ENCODE assay signal across 11 mouse cellular contexts in genomic region chr4:53905537-53905936, GRCm38 (mm10).
DNase-seq lines count a peak whose midpoint lies in the region; ATAC-seq and TF ChIP-seq lines count a peak whose summit lies in the region.
"Had no signal": no experiment of that assay in that cellular context is flagged by ENCODE, and none has a peak within 500 bp of the region (broad histone marks: within the 10 kb centered on the region; RNA-seq: fewer than 3 reads in every experiment).

No protein-coding gene starts in this region.

- WGBS in forebrain, embryonic 14.5 days = 41% methylated on average over 6 of the region's 6 CpGs
- 41% methylated on average over 6 of the region's 6 CpGs for WGBS in forebrain, embryonic 16.5 days
- 29% methylated on average over 6 of the region's 6 CpGs for WGBS in liver, embryonic 14.5 days (ENCODE audit: insufficient replicate concordance)
- 39% methylated on average over 6 of the region's 6 CpGs for WGBS in liver, embryonic 11.5 days
- WGBS in embryonic facial prominence, embryonic 12.5 days = 35% methylated on average over 6 of the region's 6 CpGs

- H3K4me2 ChIP-seq in forebrain, embryonic 14.5 days (ENCODE audit: low read length) = no peak overlapping the region
- no peak overlapping the region for H3K4me2 ChIP-seq in forebrain, embryonic 16.5 days (ENCODE audit: low read length)
- H3K4me2 ChIP-seq in liver, embryonic 14.5 days (ENCODE audit: low read depth) = no peak overlapping the region
- H3K4me2 ChIP-seq in liver, embryonic 11.5 days = no peak overlapping the region
- no peak overlapping the region for H3K4me2 ChIP-seq in CH12.LX (ENCODE audit: insufficient read depth, low read depth, poor library complexity, severe bottlenecking)
- no peak overlapping the region for H3K4me2 ChIP-seq in embryonic facial prominence, embryonic 12.5 days (replicated peaks)
- H3K4me2 ChIP-seq: embryonic facial prominence, embryonic 15.5 days had no signal

- TF ChIP-seq RAD21 in CH12.LX (IDR thresholded peaks at IDR 0.05; ENCODE audit: low read depth, low read length) = peak; percentile 74

- H3K79me2 ChIP-seq in CH12.LX (replicated peaks; ENCODE audit: control insufficient read depth, extremely low read depth, insufficient read depth, poor library complexity, severe bottlenecking) = no peaks in the 10 kb centered on the region

- H3K27ac ChIP-seq in forebrain, embryonic 14.5 days (ENCODE audit: low read depth, low read length) = no peak overlapping the region
- H3K27ac ChIP-seq in forebrain, embryonic 16.5 days (ENCODE audit: low read length) = no peak overlapping the region
- H3K27ac ChIP-seq in liver, embryonic 14.5 days = no peak overlapping the region
- no peak overlapping the region for H3K27ac ChIP-seq in liver, embryonic 11.5 days (ENCODE audit: low read depth, low read length)
- H3K27ac ChIP-seq in CH12.LX (ENCODE audit: insufficient read depth, low read depth) = no peak overlapping the region
- H3K27ac ChIP-seq in embryonic facial prominence, embryonic 12.5 days = no peak overlapping the region
- H3K27ac ChIP-seq: embryonic facial prominence, embryonic 15.5 days had no signal

- no peak overlapping the region for H3K9ac ChIP-seq in forebrain, embryonic 14.5 days (ENCODE audit: low read length)
- H3K9ac ChIP-seq in forebrain, embryonic 16.5 days (replicated peaks; ENCODE audit: low read depth, low read length) = no peak overlapping the region
- no peak overlapping the region for H3K9ac ChIP-seq in liver, embryonic 14.5 days (replicated peaks)
- no peak overlapping the region for H3K9ac ChIP-seq in liver, embryonic 11.5 days (ENCODE audit: low read depth, low read length)
- H3K9ac ChIP-seq in CH12.LX (ENCODE audit: insufficient read depth, low read depth) = no peak overlapping the region
- no peak overlapping the region for H3K9ac ChIP-seq in embryonic facial prominence, embryonic 12.5 days
- H3K9ac ChIP-seq: embryonic facial prominence, embryonic 15.5 days had no signal

- dilution Hi-C loops in CH12.LX (cut with MboI; ENCODE audit: extremely low pct_ligation_motif_present, extremely low pct_unique_long_range_greater_than_20kb, low sequenced_read_pairs) = no loop called here

- TF ChIP-seq POLR2A in CH12.LX (IDR thresholded peaks at IDR 0.05; ENCODE audit: low read depth, low read length) = no peak

- in situ Hi-C loops in CH12.LX (cut with MboI; ENCODE audit: low pct_ligation_motif_present, low pct_unique_long_range_greater_than_20kb, low sequenced_read_pairs) = no loop called here

- ATAC-seq in forebrain, embryonic 14.5 days = no peak
- ATAC-seq in forebrain, embryonic 16.5 days = no peak
- no peak for ATAC-seq in liver, embryonic 14.5 days (ENCODE audit: insufficient read depth)
- ATAC-seq in liver, embryonic 11.5 days (replicated peaks; ENCODE audit: low FRiP score) = no peak
- 0 out of 2 replicates have a peak, but pooled peaks have one; percentile 22 for ATAC-seq in embryonic facial prominence, embryonic 12.5 days (ENCODE audit: insufficient number of reproducible peaks, insufficient read depth, low FRiP score, low TSS enrichment)
- ATAC-seq in megakaryocyte-erythroid progenitor cell, adult 5-6 weeks (replicated peaks; ENCODE audit: low FRiP score, low TSS enrichment, poor library complexity, severe bottlenecking) = no peak; the same call in 1 of the 2 replicates
- ATAC-seq: hindbrain, embryonic 16.5 days had no signal

- H3K27me3 ChIP-seq in forebrain, embryonic 14.5 days (replicated peaks; ENCODE audit: control insufficient read depth, insufficient read depth, low read length) = no peaks in the 10 kb centered on the region
- no peaks in the 10 kb centered on the region for H3K27me3 ChIP-seq in forebrain, embryonic 16.5 days (replicated peaks; ENCODE audit: control insufficient read depth, insufficient read depth, low read length)
- H3K27me3 ChIP-seq in liver, embryonic 14.5 days (ENCODE audit: control insufficient read depth, insufficient read depth, low read length) = no peaks in the 10 kb centered on the region
- no peaks in the 10 kb centered on the region for H3K27me3 ChIP-seq in liver, embryonic 11.5 days (replicated peaks; ENCODE audit: control insufficient read depth, insufficient read depth, low read length)
- H3K27me3 ChIP-seq in CH12.LX (replicated peaks) = no peaks in the 10 kb centered on the region
- H3K27me3 ChIP-seq in embryonic facial prominence, embryonic 12.5 days = no peaks in the 10 kb centered on the region
- H3K27me3 ChIP-seq: embryonic facial prominence, embryonic 15.5 days had no signal

- TF ChIP-seq CTCF in liver, embryonic 14.5 days (IDR thresholded peaks at IDR 0.05; ENCODE audit: low read depth) = peak; percentile 35; the same call in 1 of the 2 replicates
- TF ChIP-seq CTCF in CH12.LX (conservative IDR thresholded peaks at IDR 0.05 in 1 of 2, IDR thresholded peaks at IDR 0.05 in 1 of 2; ENCODE audit: low read depth in 2 of 2, low read length in 2 of 2) = peak; percentile 80 to 84

- no peaks in the 10 kb centered on the region for H3K4me1 ChIP-seq in forebrain, embryonic 14.5 days (ENCODE audit: control insufficient read depth, insufficient read depth, low read length)
- H3K4me1 ChIP-seq in forebrain, embryonic 16.5 days (replicated peaks; ENCODE audit: control insufficient read depth, insufficient read depth, low read length) = no peaks in the 10 kb centered on the region
- H3K4me1 ChIP-seq in liver, embryonic 14.5 days (replicated peaks; ENCODE audit: control insufficient read depth in 2 of 2, insufficient read depth in 2 of 2, low read length in 1 of 2) = no peaks in the 10 kb centered on the region
- no peaks in the 10 kb centered on the region for H3K4me1 ChIP-seq in liver, embryonic 11.5 days (replicated peaks; ENCODE audit: control insufficient read depth, insufficient read depth, low read length)
- H3K4me1 ChIP-seq in CH12.LX (ENCODE audit: control insufficient read depth in 1 of 2, insufficient read depth in 2 of 2) = peaks cover 16 to 35% of the 10 kb centered on the region in 2 experiments
- no peaks in the 10 kb centered on the region for H3K4me1 ChIP-seq in embryonic facial prominence, embryonic 12.5 days
- H3K4me1 ChIP-seq: embryonic facial prominence, embryonic 15.5 days had no signal

- no peaks in the 10 kb centered on the region for H3K9me3 ChIP-seq in forebrain, embryonic 14.5 days (replicated peaks; ENCODE audit: control insufficient read depth, low read length)
- no peaks in the 10 kb centered on the region for H3K9me3 ChIP-seq in forebrain, embryonic 16.5 days (ENCODE audit: control insufficient read depth, low read length)
- H3K9me3 ChIP-seq in liver, embryonic 14.5 days (ENCODE audit: control insufficient read depth, low read length) = no peaks in the 10 kb centered on the region
- no peaks in the 10 kb centered on the region for H3K9me3 ChIP-seq in liver, embryonic 11.5 days (ENCODE audit: control insufficient read depth, low read length)
- no peaks in the 10 kb centered on the region for H3K9me3 ChIP-seq in CH12.LX (replicated peaks; ENCODE audit: low read length)
- H3K9me3 ChIP-seq in embryonic facial prominence, embryonic 12.5 days = no peaks in the 10 kb centered on the region
- H3K9me3 ChIP-seq: embryonic facial prominence, embryonic 15.5 days had no signal

- no peak for TF ChIP-seq EP300 in liver, embryonic 14.5 days (IDR thresholded peaks at IDR 0.05; ENCODE audit: low read depth)
- no peak for TF ChIP-seq EP300 in CH12.LX (IDR thresholded peaks at IDR 0.05; ENCODE audit: low read length)

- DNase-seq in forebrain, embryonic 14.5 days (ENCODE audit: low spot score) = peak; percentile 12
- DNase-seq in liver, embryonic 14.5 days (ENCODE audit: low read depth in 3 of 3, low spot score in 3 of 3) = no peak
- DNase-seq in liver, embryonic 11.5 days (ENCODE audit: low spot score) = no peak
- DNase-seq in CH12.LX (ENCODE audit: extremely low read depth) = peak; percentile 61
- no peak for DNase-seq in right cerebral cortex, postnatal 4 days
- DNase-seq: thymus, adult 18-20 months had no signal

- H3K4me3 ChIP-seq in forebrain, embryonic 14.5 days (ENCODE audit: low read depth, low read length) = no peak overlapping the region
- no peak overlapping the region for H3K4me3 ChIP-seq in forebrain, embryonic 16.5 days (replicated peaks; ENCODE audit: low read length)
- no peak overlapping the region for H3K4me3 ChIP-seq in liver, embryonic 14.5 days (ENCODE audit: insufficient read depth in 1 of 2, low read depth in 2 of 2, low read length in 2 of 2)
- H3K4me3 ChIP-seq in liver, embryonic 11.5 days (ENCODE audit: low read depth, low read length) = no peak overlapping the region
- H3K4me3 ChIP-seq in CH12.LX (replicated peaks in 1 of 3; ENCODE audit: low read depth in 2 of 3, low read length in 2 of 3, poor library complexity in 1 of 3) = no peak overlapping the region
- H3K4me3 ChIP-seq in embryonic facial prominence, embryonic 12.5 days = no peak overlapping the region
- H3K4me3 ChIP-seq: embryonic facial prominence, embryonic 15.5 days had no signal

- no peaks in the 10 kb centered on the region for H3K36me3 ChIP-seq in forebrain, embryonic 14.5 days (ENCODE audit: control insufficient read depth, insufficient read depth, low read length)
- no peaks in the 10 kb centered on the region for H3K36me3 ChIP-seq in forebrain, embryonic 16.5 days (ENCODE audit: control insufficient read depth, insufficient read depth)
- H3K36me3 ChIP-seq in liver, embryonic 14.5 days (replicated peaks; ENCODE audit: control insufficient read depth, insufficient read depth, low read depth) = no peaks in the 10 kb centered on the region
- H3K36me3 ChIP-seq in liver, embryonic 11.5 days (ENCODE audit: control insufficient read depth, insufficient read depth, low read length) = no peaks in the 10 kb centered on the region
- no peaks in the 10 kb centered on the region for H3K36me3 ChIP-seq in CH12.LX (replicated peaks in 1 of 2; ENCODE audit: control insufficient read depth in 1 of 2, insufficient read depth in 1 of 2, low read length in 1 of 2)
- H3K36me3 ChIP-seq in embryonic facial prominence, embryonic 12.5 days = no peaks in the 10 kb centered on the region
- H3K36me3 ChIP-seq: embryonic facial prominence, embryonic 15.5 days had no signal

TF ChIP-seq in CH12.LX, 34 proteins besides CTCF, POLR2A, EP300 and RAD21 (continues in another document):
- TF ChIP-seq ZMIZ1 (IDR thresholded peaks at IDR 0.05; ENCODE audit: low read depth, low read length) (no peak), PAX5 (IDR thresholded peaks at IDR 0.05; ENCODE audit: low read length) (no peak), SIN3A (IDR thresholded peaks at IDR 0.05; ENCODE audit: low read length) (no peak), MAX (IDR thresholded peaks at IDR 0.05; ENCODE audit: low read length) (peak; percentile 65), BHLHE40 (IDR thresholded peaks at IDR 0.05; ENCODE audit: low read depth, low read length) (no peak), ZNF384 (IDR thresholded peaks at IDR 0.05; ENCODE audit: low read depth, low read length) (no peak), NRF1 (IDR thresholded peaks at IDR 0.05; ENCODE audit: low read depth, low read length) (no peak), MAZ (IDR thresholded peaks at IDR 0.05; ENCODE audit: low read depth, low read length) (no peak), JUND (conservative IDR thresholded peaks at IDR 0.05; ENCODE audit: low read depth, low read length) (no peak), UBTF (IDR thresholded peaks at IDR 0.05; ENCODE audit: low read depth, low read length) (no peak), MEF2A (IDR thresholded peaks at IDR 0.05; ENCODE audit: borderline replicate concordance, low read depth, low read length) (no peak)

Comparison
In these comparisons a context has a peak if more than half of its experiments do, and no peak if none do; other contexts are left out.
1. DNase-seq: peak in forebrain, embryonic 14.5 days (single experiment) and CH12.LX (single experiment); none in liver, embryonic 14.5 days (0 of 3), liver, embryonic 11.5 days (single experiment) and right cerebral cortex, postnatal 4 days (single experiment).